Mouse (Mus musculus): ENCODE results near the gene Dab2ip. TPM values are rescaled to one million over a fixed set of nuclear protein-coding genes. Genes with fewer than 3 reads are reported as not detected.

Dab2ip gene
- total and polyA plus RNA-seq, 2 experiments, result 4.1 to 8.4 TPM

- TF ChIP-seq POLR2A (IDR thresholded peaks at IDR 0.05; ENCODE audit: extremely low read depth, insufficient read depth, low read length), result no peak
- no peaks in the 10 kb centered on the region for H3K27me3 ChIP-seq (ENCODE audit: control insufficient read depth, insufficient read depth, low read length)
- 91% methylated on average over 7 of the region's 7 CpGs for WGBS
- DNase-seq (ENCODE audit: extremely low read depth, low read depth, low spot score), result no peak
- no peak overlapping the region for H3K9ac ChIP-seq (ENCODE audit: low read depth, low read length)
- H3K4me3 ChIP-seq (ENCODE audit: insufficient read depth, low read depth, low read length), result no peak overlapping the region
- peaks cover 7% of the 10 kb centered on the region; the same call in 1 of the 2 replicates for H3K4me1 ChIP-seq (ENCODE audit: control insufficient read depth, insufficient read depth, low read length)
- no peaks in the 10 kb centered on the region; the same call in 1 of the 2 replicates for H3K79me2 ChIP-seq (ENCODE audit: control insufficient read depth, insufficient read depth, low read length)
- H3K36me3 ChIP-seq (ENCODE audit: control insufficient read depth, insufficient read depth, low read length), result no peaks in the 10 kb centered on the region
- no peak overlapping the region for H3K27ac ChIP-seq (replicated peaks; ENCODE audit: insufficient read depth, low read depth, low read length)
Observed at GRCm38 (mm10) chr2:35618981-35619380, 60.9 kb downstream of the Dab2ip start.

- no peak overlapping the region for H3K27ac ChIP-seq (replicated peaks; ENCODE audit: insufficient read depth, low read depth, low read length)
- H3K4me1 ChIP-seq (ENCODE audit: control insufficient read depth, insufficient read depth, low read length), result peaks cover 7% of the 10 kb centered on the region; the same call in 1 of the 2 replicates
- no peak for DNase-seq (ENCODE audit: extremely low read depth, low read depth, low spot score)
- H3K4me3 ChIP-seq (ENCODE audit: insufficient read depth, low read depth, low read length), result no peak overlapping the region
- 83% methylated on average over 2 of the region's 2 CpGs for WGBS
- H3K79me2 ChIP-seq (ENCODE audit: control insufficient read depth, insufficient read depth, low read length), result peaks cover 2% of the 10 kb centered on the region
- no peak overlapping the region for H3K9ac ChIP-seq (ENCODE audit: low read depth, low read length)
- no peaks in the 10 kb centered on the region for H3K27me3 ChIP-seq (ENCODE audit: control insufficient read depth, insufficient read depth, low read length)
- H3K36me3 ChIP-seq (ENCODE audit: control insufficient read depth, insufficient read depth, low read length), result no peaks in the 10 kb centered on the region
- TF ChIP-seq POLR2A (IDR thresholded peaks at IDR 0.05; ENCODE audit: extremely low read depth, insufficient read depth, low read length) (no peak), CTCF (IDR thresholded peaks at IDR 0.05; ENCODE audit: low read depth, low read length) (no peak)
Observed at GRCm38 (mm10) chr2:35619532-35619931, 61.5 kb downstream of the Dab2ip start.

- H3K27ac ChIP-seq (replicated peaks; ENCODE audit: insufficient read depth, low read depth, low read length), result no peak overlapping the region; the same call in 1 of the 2 replicates
- DNase-seq (ENCODE audit: extremely low read depth, low read depth, low spot score), result no peak
- TF ChIP-seq POLR2A (IDR thresholded peaks at IDR 0.05; ENCODE audit: extremely low read depth, insufficient read depth, low read length) (no peak), CTCF (IDR thresholded peaks at IDR 0.05; ENCODE audit: low read depth, low read length) (no peak)
- H3K79me2 ChIP-seq (ENCODE audit: control insufficient read depth, insufficient read depth, low read length), result peaks cover 6% of the 10 kb centered on the region
- WGBS, result 74% methylated on average over 7 of the region's 7 CpGs
- H3K9ac ChIP-seq (ENCODE audit: low read depth, low read length), result no peak overlapping the region
- H3K4me1 ChIP-seq (ENCODE audit: control insufficient read depth, insufficient read depth, low read length), result peaks cover 7% of the 10 kb centered on the region; the same call in 1 of the 2 replicates
- no peak overlapping the region for H3K4me3 ChIP-seq (ENCODE audit: insufficient read depth, low read depth, low read length)
- no peaks in the 10 kb centered on the region for H3K36me3 ChIP-seq (ENCODE audit: control insufficient read depth, insufficient read depth, low read length)
- no peaks in the 10 kb centered on the region for H3K27me3 ChIP-seq (ENCODE audit: control insufficient read depth, insufficient read depth, low read length)
Observed at GRCm38 (mm10) chr2:35620364-35621224, 62.5 kb downstream of the Dab2ip start.

GRCm38 (mm10) chr2:35621225-35621519 lies 63.1 kb downstream of the Dab2ip start:
- H3K9ac ChIP-seq (ENCODE audit: low read depth, low read length), result no peak overlapping the region
- TF ChIP-seq POLR2A (IDR thresholded peaks at IDR 0.05; ENCODE audit: extremely low read depth, insufficient read depth, low read length), result no peak
- TF ChIP-seq CTCF (IDR thresholded peaks at IDR 0.05; ENCODE audit: low read depth, low read length), result no peak
- H3K27ac ChIP-seq (replicated peaks; ENCODE audit: insufficient read depth, low read depth, low read length), result no peak overlapping the region
- H3K27me3 ChIP-seq (ENCODE audit: control insufficient read depth, insufficient read depth, low read length), result no peaks in the 10 kb centered on the region
- no peaks in the 10 kb centered on the region for H3K36me3 ChIP-seq (ENCODE audit: control insufficient read depth, insufficient read depth, low read length)
- peaks cover 7% of the 10 kb centered on the region; the same call in 1 of the 2 replicates for H3K4me1 ChIP-seq (ENCODE audit: control insufficient read depth, insufficient read depth, low read length)
- 96% methylated on average over 2 of the region's 2 CpGs for WGBS
- no peak for DNase-seq (ENCODE audit: extremely low read depth, low read depth, low spot score)
- no peak overlapping the region for H3K4me3 ChIP-seq (ENCODE audit: insufficient read depth, low read depth, low read length)
- peaks cover 6% of the 10 kb centered on the region for H3K79me2 ChIP-seq (ENCODE audit: control insufficient read depth, insufficient read depth, low read length)

GRCm38 (mm10) chr2:35621796-35622195 lies 63.7 kb downstream of the Dab2ip start:
- H3K9ac ChIP-seq (ENCODE audit: low read depth, low read length), result peak overlapping the region; percentile 61
- peaks cover 6% of the 10 kb centered on the region for H3K79me2 ChIP-seq (ENCODE audit: control insufficient read depth, insufficient read depth, low read length)
- H3K27ac ChIP-seq (replicated peaks; ENCODE audit: insufficient read depth, low read depth, low read length), result no peak overlapping the region
- H3K27me3 ChIP-seq (ENCODE audit: control insufficient read depth, insufficient read depth, low read length), result no peaks in the 10 kb centered on the region
- no peaks in the 10 kb centered on the region for H3K36me3 ChIP-seq (ENCODE audit: control insufficient read depth, insufficient read depth, low read length)
- TF ChIP-seq CTCF (IDR thresholded peaks at IDR 0.05; ENCODE audit: low read depth, low read length), result no peak
- no peak for TF ChIP-seq POLR2A (IDR thresholded peaks at IDR 0.05; ENCODE audit: extremely low read depth, insufficient read depth, low read length)
- H3K4me1 ChIP-seq (ENCODE audit: control insufficient read depth, insufficient read depth, low read length), result peaks cover 4% of the 10 kb centered on the region; the same call in 1 of the 2 replicates
- DNase-seq (ENCODE audit: extremely low read depth, low read depth, low spot score), result no peak
- WGBS, result under 1% methylated on average over 41 of the region's 41 CpGs
- H3K4me3 ChIP-seq (ENCODE audit: insufficient read depth, low read depth, low read length), result peak overlapping the region; percentile 56

All from liver, adult 2 months (tissue).